Mouse (Mus musculus): ENCODE results near the gene Trim17. TPM values are rescaled to one million over a fixed set of nuclear protein-coding genes. Genes with fewer than 3 reads are reported as not detected.

Gene Trim17
- 0.76 and 1.1 TPM in 2 replicates for polyA plus RNA-seq (2014; fragmentation: Nextera tagmentation; extraction: Ambion mirVana)

DNA sequence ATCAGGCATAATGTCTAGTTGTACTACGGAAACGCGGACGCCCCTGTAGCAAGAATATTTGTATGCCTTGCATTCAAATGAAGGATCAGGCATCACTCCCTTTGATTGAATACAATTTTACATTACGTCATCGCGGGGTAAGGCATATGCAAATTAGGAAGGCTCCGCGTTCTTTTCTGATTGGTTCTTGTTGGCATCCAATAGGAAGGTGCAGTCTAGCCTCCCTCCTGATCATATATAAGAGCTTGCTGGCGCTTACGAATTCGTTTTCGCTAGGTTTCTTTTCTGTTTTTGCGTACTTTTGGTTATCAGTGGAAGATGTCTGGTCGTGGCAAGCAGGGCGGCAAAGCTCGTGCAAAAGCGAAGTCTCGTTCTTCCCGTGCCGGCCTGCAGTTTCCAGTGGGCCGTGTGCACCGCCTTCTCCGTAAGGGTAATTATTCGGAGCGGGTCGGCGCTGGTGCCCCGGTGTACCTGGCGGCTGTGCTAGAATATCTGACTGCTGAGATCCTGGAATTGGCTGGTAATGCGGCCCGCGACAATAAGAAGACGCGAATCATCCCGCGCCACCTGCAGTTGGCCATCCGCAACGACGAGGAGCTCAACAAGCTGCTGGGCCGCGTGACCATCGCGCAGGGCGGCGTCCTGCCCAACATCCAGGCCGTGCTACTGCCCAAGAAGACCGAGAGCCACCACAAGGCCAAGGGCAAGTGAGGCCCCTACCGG is at the start of gene Trim17, which contains the start of gene Hist3h2a:
TSS of gene Trim17 (plus strand) at position 266 of the 723 bp plus-strand sequence.
TSS of gene Hist3h2a (plus strand) at position 266 of the 723 bp plus-strand sequence.
- Histone ChIP-seq H3K27ac (peak within 1 kb of the TSS; percentile 100), H3K4me3 (replicated peaks; ENCODE audit: low read length) (peak within 1 kb of the TSS; percentile 77), H3K9me3 (ENCODE audit: control insufficient read depth, low read length) (no peaks in the 10 kb centered on the region), H3K4me2 (replicated peaks) (peak within 1 kb of the TSS; percentile 95), H3K27me3 (ENCODE audit: control insufficient read depth, insufficient read depth, low read length) (no peaks in the 10 kb centered on the region), H3K36me3 (replicated peaks; ENCODE audit: control insufficient read depth, insufficient read depth) (peaks cover 2% of the 10 kb centered on the region; the same call in 1 of the 2 replicates), H3K4me1 (replicated peaks; ENCODE audit: control insufficient read depth, insufficient read depth, low read length) (peaks cover 58% of the 10 kb centered on the region), H3K9ac (peak within 1 kb of the TSS; percentile 97)
- DNase-seq (ENCODE audit: low spot score), result peak; percentile 99
- under 1% methylated on average over 49 of the region's 49 CpGs for WGBS
- peak; percentile 91 for ATAC-seq (ENCODE audit: low FRiP score)

DNA sequence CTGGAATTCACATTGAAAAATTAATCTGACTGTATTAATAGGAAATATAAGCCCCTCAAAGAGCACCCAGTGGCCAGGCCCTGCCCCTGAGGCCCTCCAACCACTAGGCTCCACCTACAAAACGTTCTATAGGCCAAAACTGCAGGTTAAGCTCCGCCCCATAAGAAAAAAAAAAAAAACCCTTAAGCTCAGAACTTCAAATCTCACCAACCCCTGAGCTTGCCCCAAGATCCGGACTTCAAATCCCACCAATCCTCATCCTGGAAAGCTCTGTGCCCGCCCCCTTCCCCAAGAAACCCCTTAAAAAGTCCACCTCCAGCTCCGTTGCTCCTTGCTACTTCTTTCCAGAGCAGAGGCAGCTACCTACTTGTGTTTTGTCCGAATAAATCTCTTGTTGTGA is 49.6 kb upstream of the Trim17 start:
- Histone ChIP-seq H3K9me3 (ENCODE audit: control insufficient read depth, low read length) (no peaks in the 10 kb centered on the region), H3K4me3 (replicated peaks; ENCODE audit: low read length) (no peak overlapping the region), H3K4me1 (replicated peaks; ENCODE audit: control insufficient read depth, insufficient read depth, low read length) (peaks cover 14% of the 10 kb centered on the region), H3K36me3 (replicated peaks; ENCODE audit: control insufficient read depth, insufficient read depth) (peaks cover 24% of the 10 kb centered on the region), H3K27ac (no peak overlapping the region), H3K27me3 (ENCODE audit: control insufficient read depth, insufficient read depth, low read length) (no peaks in the 10 kb centered on the region), H3K4me2 (replicated peaks) (0 out of 2 replicates have a peak overlapping the region, but pooled peaks have one; percentile 90), H3K9ac (no peak overlapping the region)
- ATAC-seq (ENCODE audit: low FRiP score), result no peak
- DNase-seq (ENCODE audit: low spot score), result no peak
- WGBS, result 46% methylated on average over 6 of the region's 6 CpGs

- no peaks in the 10 kb centered on the region for H3K4me1 ChIP-seq (replicated peaks; ENCODE audit: control insufficient read depth, insufficient read depth, low read length)
- no peak overlapping the region for H3K27ac ChIP-seq
- no peaks in the 10 kb centered on the region for H3K9me3 ChIP-seq (ENCODE audit: control insufficient read depth, low read length)
- H3K36me3 ChIP-seq (replicated peaks; ENCODE audit: control insufficient read depth, insufficient read depth), result no peaks in the 10 kb centered on the region
- no peak overlapping the region for H3K9ac ChIP-seq
- H3K27me3 ChIP-seq (ENCODE audit: control insufficient read depth, insufficient read depth, low read length), result no peaks in the 10 kb centered on the region
- DNase-seq (ENCODE audit: low spot score), result no peak
- H3K4me2 ChIP-seq (replicated peaks), result no peak overlapping the region
- 91% methylated on average over 1 of the region's 1 CpGs for WGBS
- H3K4me3 ChIP-seq (replicated peaks; ENCODE audit: low read length), result no peak overlapping the region
- no peak for ATAC-seq (ENCODE audit: low FRiP score)
These were observed 40.7 kb upstream of the Trim17 start for GRCm38 (mm10) chr11:58913776-58914175.

DNA sequence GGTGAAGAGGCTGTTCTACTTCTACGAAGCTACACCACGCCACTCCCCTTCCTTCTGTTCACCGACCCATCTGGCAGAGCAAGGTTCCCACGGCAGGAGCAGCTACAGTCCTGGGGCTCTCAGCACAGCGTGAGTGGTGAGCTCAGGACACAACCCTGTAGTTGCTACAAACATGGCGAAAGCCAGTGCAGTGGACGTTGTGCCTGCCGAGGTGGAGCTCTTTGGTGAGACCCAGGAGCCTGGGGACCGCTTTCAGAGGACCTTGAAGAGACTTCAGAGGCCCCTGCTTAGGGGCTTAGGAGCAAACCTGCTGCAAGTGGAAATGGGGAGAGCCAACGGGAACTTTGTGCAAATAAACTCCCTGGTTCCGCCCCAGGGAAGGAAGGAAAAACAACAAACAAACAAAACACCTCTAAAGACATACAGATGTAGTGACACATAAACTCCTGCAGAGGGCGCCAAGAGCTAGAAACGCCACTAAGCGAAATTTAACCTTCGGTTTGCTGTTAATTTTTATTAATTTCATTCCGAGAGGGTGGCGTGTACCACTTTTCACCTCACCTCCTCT is 39.9 kb upstream of the Trim17 start:
- Histone ChIP-seq H3K36me3 (replicated peaks; ENCODE audit: control insufficient read depth, insufficient read depth) (no peaks in the 10 kb centered on the region), H3K4me3 (replicated peaks; ENCODE audit: low read length) (peak overlapping the region; percentile 18), H3K9me3 (ENCODE audit: control insufficient read depth, low read length) (no peaks in the 10 kb centered on the region), H3K27ac (no peak overlapping the region), H3K4me1 (replicated peaks; ENCODE audit: control insufficient read depth, insufficient read depth, low read length) (no peaks in the 10 kb centered on the region), H3K9ac (peak overlapping the region; percentile 48), H3K4me2 (replicated peaks) (peak overlapping the region; percentile 51), H3K27me3 (ENCODE audit: control insufficient read depth, insufficient read depth, low read length) (no peaks in the 10 kb centered on the region)
- DNase-seq (ENCODE audit: low spot score), result peak; percentile 76
- WGBS, result 19% methylated on average over 17 of the region's 17 CpGs
- ATAC-seq (ENCODE audit: low FRiP score), result peak; percentile 48; the same call in 1 of the 2 replicates

- WGBS, result 50% methylated on average over 14 of the region's 14 CpGs
- no peaks in the 10 kb centered on the region for H3K36me3 ChIP-seq (replicated peaks; ENCODE audit: control insufficient read depth, insufficient read depth)
- H3K9ac ChIP-seq, result no peak overlapping the region
- no peaks in the 10 kb centered on the region for H3K9me3 ChIP-seq (ENCODE audit: control insufficient read depth, low read length)
- ATAC-seq (ENCODE audit: low FRiP score) (no peak), DNase-seq (ENCODE audit: low spot score) (no peak)
- H3K27me3 ChIP-seq (ENCODE audit: control insufficient read depth, insufficient read depth, low read length), result no peaks in the 10 kb centered on the region
- H3K4me1 ChIP-seq (replicated peaks; ENCODE audit: control insufficient read depth, insufficient read depth, low read length), result no peaks in the 10 kb centered on the region
- no peak overlapping the region for H3K27ac ChIP-seq
- no peak overlapping the region for H3K4me2 ChIP-seq (replicated peaks)
- no peak overlapping the region for H3K4me3 ChIP-seq (replicated peaks; ENCODE audit: low read length)
These were observed 37.4 kb upstream of the Trim17 start for GRCm38 (mm10) chr11:58916879-58917744.

DNA sequence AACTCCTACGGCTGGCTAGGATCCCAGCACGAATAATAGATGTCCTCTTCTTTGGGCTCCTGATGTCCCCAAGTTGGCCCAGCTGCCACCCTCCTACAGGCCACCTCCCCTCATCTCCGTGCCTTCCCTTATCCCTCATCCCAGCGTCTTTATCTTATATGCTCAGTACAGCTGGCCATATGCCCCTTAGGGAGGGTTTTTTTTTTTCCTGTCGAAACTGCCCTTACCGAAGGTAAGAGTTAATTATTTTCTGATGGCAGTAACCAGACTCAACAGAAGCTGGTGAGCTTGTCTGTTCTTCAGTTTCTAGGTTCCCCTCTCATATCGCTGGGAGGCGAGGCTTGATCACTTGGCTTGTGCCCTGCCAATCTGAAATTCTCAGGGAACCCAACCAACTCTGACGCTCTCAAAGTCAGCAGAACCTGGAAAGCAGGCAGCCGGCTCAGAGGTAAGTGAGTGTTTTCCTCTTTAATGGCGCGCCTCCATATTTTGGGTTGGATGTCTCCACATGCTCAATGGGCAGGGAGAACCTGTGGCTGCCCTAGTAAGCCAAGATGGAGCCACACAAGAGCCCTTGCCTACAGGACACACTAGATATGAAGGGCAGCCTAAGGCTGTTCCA is 36.6 kb upstream of the Trim17 start, which contains the start of gene Btnl10:
TSS of gene Btnl10 (plus strand) at position 164 of the 622 bp plus-strand sequence.
- Histone ChIP-seq H3K27me3 (ENCODE audit: control insufficient read depth, insufficient read depth, low read length) (no peaks in the 10 kb centered on the region), H3K9ac (no peak within 1 kb of the TSS), H3K4me2 (replicated peaks) (no peak within 1 kb of the TSS), H3K27ac (no peak within 1 kb of the TSS), H3K4me1 (replicated peaks; ENCODE audit: control insufficient read depth, insufficient read depth, low read length) (no peaks in the 10 kb centered on the region), H3K4me3 (replicated peaks; ENCODE audit: low read length) (no peak within 1 kb of the TSS), H3K36me3 (replicated peaks; ENCODE audit: control insufficient read depth, insufficient read depth) (no peaks in the 10 kb centered on the region), H3K9me3 (ENCODE audit: control insufficient read depth, low read length) (no peaks in the 10 kb centered on the region)
- no peak for DNase-seq (ENCODE audit: low spot score)
- no peak for ATAC-seq (ENCODE audit: low FRiP score)
- WGBS, result 88% methylated on average over 12 of the region's 12 CpGs

DNA sequence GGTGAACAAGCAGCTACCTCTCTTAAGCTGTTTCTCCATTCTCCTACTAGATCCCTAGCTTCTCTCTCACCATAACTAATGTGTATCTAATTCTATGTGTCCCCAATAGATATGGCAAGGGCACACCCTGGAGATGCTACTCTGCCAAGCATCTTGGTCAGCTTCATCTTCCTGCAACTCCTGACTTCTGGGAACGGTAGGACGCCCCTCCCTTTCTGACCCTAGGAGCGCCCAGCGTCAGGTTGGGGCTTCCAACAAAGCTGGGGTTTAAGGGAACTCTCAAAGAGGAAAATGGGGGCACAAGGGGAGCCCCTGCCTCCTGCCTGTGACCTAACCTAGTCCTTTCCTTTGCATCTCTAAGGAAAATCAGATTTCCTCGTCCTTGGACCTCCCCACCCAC is 35.7 kb upstream of the Trim17 start:
- DNase-seq (ENCODE audit: low spot score) (no peak), ATAC-seq (ENCODE audit: low FRiP score) (no peak)
- Histone ChIP-seq H3K27me3 (ENCODE audit: control insufficient read depth, insufficient read depth, low read length) (no peaks in the 10 kb centered on the region), H3K9me3 (ENCODE audit: control insufficient read depth, low read length) (no peaks in the 10 kb centered on the region), H3K27ac (no peak overlapping the region), H3K4me1 (replicated peaks; ENCODE audit: control insufficient read depth, insufficient read depth, low read length) (no peaks in the 10 kb centered on the region), H3K36me3 (replicated peaks; ENCODE audit: control insufficient read depth, insufficient read depth) (no peaks in the 10 kb centered on the region), H3K4me3 (replicated peaks; ENCODE audit: low read length) (no peak overlapping the region), H3K4me2 (replicated peaks) (no peak overlapping the region), H3K9ac (no peak overlapping the region)
- 71% methylated on average over 5 of the region's 5 CpGs for WGBS

DNA sequence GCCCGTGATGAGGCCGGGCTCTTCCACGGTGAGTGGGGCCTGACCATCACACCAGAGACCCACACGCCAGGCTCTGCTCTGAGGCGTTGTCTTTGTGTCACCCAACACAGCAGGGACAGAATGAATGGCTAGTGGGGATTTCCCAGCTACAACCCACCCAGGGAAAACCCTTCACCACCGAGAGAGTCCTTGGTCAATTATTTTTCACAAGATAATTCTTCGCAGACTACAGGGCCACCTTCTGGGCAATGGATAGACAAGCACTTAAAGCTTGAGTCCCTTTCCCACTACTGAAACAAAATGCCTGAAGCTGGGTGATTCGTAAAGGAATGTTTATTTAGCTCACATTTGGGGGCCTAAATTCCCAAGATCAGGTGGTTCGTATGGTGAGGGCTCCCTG is 32.1 kb upstream of the Trim17 start:
- Histone ChIP-seq H3K4me3 (replicated peaks; ENCODE audit: low read length) (no peak overlapping the region), H3K9me3 (ENCODE audit: control insufficient read depth, low read length) (no peaks in the 10 kb centered on the region), H3K27ac (no peak overlapping the region), H3K4me1 (replicated peaks; ENCODE audit: control insufficient read depth, insufficient read depth, low read length) (no peaks in the 10 kb centered on the region), H3K4me2 (replicated peaks) (no peak overlapping the region), H3K27me3 (ENCODE audit: control insufficient read depth, insufficient read depth, low read length) (no peaks in the 10 kb centered on the region), H3K36me3 (replicated peaks; ENCODE audit: control insufficient read depth, insufficient read depth) (no peaks in the 10 kb centered on the region), H3K9ac (no peak overlapping the region)
- 82% methylated on average over 9 of the region's 9 CpGs for WGBS
- ATAC-seq (ENCODE audit: low FRiP score) (no peak), DNase-seq (ENCODE audit: low spot score) (no peak)
